Comparison of ENCODE assay signal across 8 mouse cellular contexts in genomic region chr6:72454072-72454746, GRCm38 (mm10). TPM values are rescaled to one million over a fixed set of nuclear protein-coding genes. Genes with fewer than 3 reads are reported as not detected.
DNase-seq lines count a peak whose midpoint lies in the region; ATAC-seq and TF ChIP-seq lines count a peak whose summit lies in the region.

No protein-coding gene starts in this region.

- H3K4me1 ChIP-seq in hindbrain, postnatal 0 days (ENCODE audit: insufficient read depth, low read length) = no peaks in the 10 kb centered on the region
- H3K4me1 ChIP-seq in midbrain, postnatal 0 days (ENCODE audit: insufficient read depth, low read length) = 0 out of 2 replicates have a peak, but pooled peaks cover 5% of the 10 kb centered on the region

- ATAC-seq in erythroblast, adult 5-6 weeks (replicated peaks; ENCODE audit: low FRiP score, poor library complexity, severe bottlenecking) = peak; percentile 89
- ATAC-seq in hindbrain, postnatal 0 days = peak; percentile 66; the same call in 1 of the 2 replicates
- ATAC-seq in midbrain, postnatal 0 days (ENCODE audit: low FRiP score) = peak; percentile 58; the same call in 1 of the 2 replicates

- no peak for TF ChIP-seq CTCF in hindbrain, postnatal 0 days (IDR thresholded peaks at IDR 0.05; ENCODE audit: low read depth)
- no peak for TF ChIP-seq CTCF in midbrain, postnatal 0 days (IDR thresholded peaks at IDR 0.05)

- no peak overlapping the region for H3K4me2 ChIP-seq in hindbrain, postnatal 0 days (ENCODE audit: low read depth, low read length)
- H3K4me2 ChIP-seq in midbrain, postnatal 0 days (ENCODE audit: low read depth, low read length, poor library complexity, severe bottlenecking) = no peak overlapping the region

- no peak overlapping the region for H3K4me3 ChIP-seq in hindbrain, postnatal 0 days (ENCODE audit: low read length)
- H3K4me3 ChIP-seq in midbrain, postnatal 0 days (ENCODE audit: low read depth, low read length) = no peak overlapping the region

- peak overlapping the region; percentile 17 for H3K27ac ChIP-seq in hindbrain, postnatal 0 days
- peak overlapping the region; percentile 38; the same call in 1 of the 2 replicates for H3K27ac ChIP-seq in midbrain, postnatal 0 days (ENCODE audit: low read depth, low read length)

- H3K9me3 ChIP-seq in hindbrain, postnatal 0 days (ENCODE audit: low read length) = no peaks in the 10 kb centered on the region
- H3K9me3 ChIP-seq in midbrain, postnatal 0 days (ENCODE audit: low read length) = no peaks in the 10 kb centered on the region

- H3K27me3 ChIP-seq in hindbrain, postnatal 0 days (ENCODE audit: insufficient read depth, low read length) = no peaks in the 10 kb centered on the region
- no peaks in the 10 kb centered on the region for H3K27me3 ChIP-seq in midbrain, postnatal 0 days (ENCODE audit: insufficient read depth, low read length)

- 49% methylated on average over 7 of the region's 7 CpGs for WGBS in hindbrain, postnatal 0 days
- 62% methylated on average over 7 of the region's 7 CpGs for WGBS in midbrain, postnatal 0 days

- H3K36me3 ChIP-seq in hindbrain, postnatal 0 days (ENCODE audit: insufficient read depth, low read length) = no peaks in the 10 kb centered on the region
- H3K36me3 ChIP-seq in midbrain, postnatal 0 days (ENCODE audit: insufficient read depth, low read length) = no peaks in the 10 kb centered on the region

- H3K9ac ChIP-seq in hindbrain, postnatal 0 days (replicated peaks; ENCODE audit: low read length) = no peak overlapping the region
- no peak overlapping the region for H3K9ac ChIP-seq in midbrain, postnatal 0 days (replicated peaks; ENCODE audit: low read length, poor library complexity, severe bottlenecking)

- DNase-seq in layer of hippocampus, adult 9-11 months = peak; percentile 34
- no peak for DNase-seq in layer of hippocampus, postnatal 25 days (ENCODE audit: extremely low spot score in 1 of 2, low spot score in 1 of 2)
- DNase-seq in hindbrain, postnatal 0 days (ENCODE audit: low spot score) = peak; percentile 34
- DNase-seq in midbrain, postnatal 0 days (ENCODE audit: low spot score) = no peak
- DNase-seq in layer of hippocampus, adult 11-12 months (ENCODE audit: low spot score) = no peak
- no peak for DNase-seq in right cerebral cortex, adult 2 months (ENCODE audit: low spot score in 2 of 2)
- no peak for DNase-seq in kidney, postnatal 10 days

RNA-seq across cellular contexts. Expression of gene Mat2a, which starts 14.9 kb away (rescaled TPM):
- total RNA-seq in layer of hippocampus, postnatal 25 days (2021) = 100 to 1,000 TPM; 155 to 171 TPM
- 77.8 and 93.8 TPM in 2 replicates for total RNA-seq in erythroblast, adult 5-6 weeks (2015; ENCODE audit: low replicate concordance)
- 44.9 and 67.3 TPM in 2 replicates for total RNA-seq in erythroblast, adult 5-6 weeks (2017; ENCODE audit: low replicate concordance)
- 70.5 and 105 TPM in 2 replicates for total RNA-seq in hindbrain, postnatal 0 days (2014; rRNA removed)
- polyA plus RNA-seq in hindbrain, postnatal 0 days (2015; fragmentation: Nextera tagmentation; extraction: Ambion mirVana) = 254 and 279 TPM in 2 replicates
- 120 and 150 TPM in 2 replicates for total RNA-seq in midbrain, postnatal 0 days (2014; rRNA removed)
- polyA plus RNA-seq in midbrain, postnatal 0 days (2015; fragmentation: Nextera tagmentation; extraction: Ambion mirVana) = 279 and 298 TPM in 2 replicates

RNA-seq across cellular contexts. Expression of gene Ggcx, which starts 40.1 kb away (rescaled TPM):
- 10 to 100 TPM; 19.8 to 22.4 TPM for total RNA-seq in layer of hippocampus, postnatal 25 days (2021)
- 1.3 and 5.0 TPM in 2 replicates for total RNA-seq in erythroblast, adult 5-6 weeks (2015; ENCODE audit: low replicate concordance)
- 0.85 and 2.1 TPM in 2 replicates for total RNA-seq in erythroblast, adult 5-6 weeks (2017; ENCODE audit: low replicate concordance)
- total RNA-seq in hindbrain, postnatal 0 days (2014; rRNA removed) = 14.8 and 23.6 TPM in 2 replicates
- polyA plus RNA-seq in hindbrain, postnatal 0 days (2015; fragmentation: Nextera tagmentation; extraction: Ambion mirVana) = 10.6 and 14.6 TPM in 2 replicates
- total RNA-seq in midbrain, postnatal 0 days (2014; rRNA removed) = 18.8 and 19.0 TPM in 2 replicates
- 10.7 and 11.0 TPM in 2 replicates for polyA plus RNA-seq in midbrain, postnatal 0 days (2015; fragmentation: Nextera tagmentation; extraction: Ambion mirVana)

Comparison
In these comparisons a context has a peak if more than half of its experiments do, and no peak if none do; other contexts are left out.
1. DNase-seq: peak in layer of hippocampus, adult 9-11 months (single experiment) and hindbrain, postnatal 0 days (single experiment); none in layer of hippocampus, postnatal 25 days (0 of 2), midbrain, postnatal 0 days (single experiment), layer of hippocampus, adult 11-12 months (single experiment), right cerebral cortex, adult 2 months (0 of 2) and kidney, postnatal 10 days (single experiment).
2. Peak in every context shown above with its lines, with median percentiles within 50 percentile points of each other: ATAC-seq.